ENCODE assay signal across 21 mouse cellular contexts in genomic region chr11:121553458-121553857, GRCm38 (mm10). TPM values are rescaled to one million over a fixed set of nuclear protein-coding genes. Genes with fewer than 3 reads are reported as not detected.
"Had no signal": no experiment of that assay in that cellular context is flagged by ENCODE, and none has a peak within 500 bp of the region (broad histone marks: within the 10 kb centered on the region; RNA-seq: fewer than 3 reads in every experiment).

No protein-coding gene starts in this region.

- ATAC-seq: intestine, embryonic 16.5 days; liver, postnatal 0 days; lung, postnatal 0 days; midbrain, embryonic 13.5 days; midbrain, embryonic 16.5 days had no signal

- H3K9ac ChIP-seq: limb, embryonic 13.5 days; liver, embryonic 14.5 days; liver, postnatal 0 days; lung, embryonic 14.5 days; midbrain, embryonic 13.5 days; neural tube, embryonic 12.5 days; neural tube, embryonic 15.5 days had no signal

- H3K4me2 ChIP-seq: limb, embryonic 13.5 days; lung, embryonic 14.5 days; midbrain, embryonic 13.5 days; neural tube, embryonic 12.5 days; neural tube, embryonic 15.5 days had no signal

- H3K9me3 ChIP-seq: limb, embryonic 10.5 days; midbrain, embryonic 13.5 days; neural tube, embryonic 12.5 days; neural tube, embryonic 15.5 days had no signal

- H3K27me3 ChIP-seq: limb, embryonic 13.5 days; midbrain, embryonic 13.5 days; neural tube, embryonic 12.5 days; neural tube, embryonic 15.5 days had no signal

- H3K4me3 ChIP-seq: limb, embryonic 10.5 days; limb, embryonic 13.5 days; midbrain, embryonic 13.5 days; neural tube, embryonic 12.5 days; neural tube, embryonic 15.5 days had no signal

- H3K27ac ChIP-seq: limb, embryonic 10.5 days; liver, embryonic 14.5 days; macrophage; midbrain, embryonic 13.5 days; neural tube, embryonic 12.5 days; neural tube, embryonic 15.5 days; stomach, postnatal 0 days had no signal

- DNase-seq: kidney, adult 8-10 months; liver; liver, postnatal 0 days; right cerebral cortex, adult 18-20 months; right cerebral cortex, postnatal 14 days; right cerebral cortex, postnatal 4 days; thymus, adult 2 months; thymus, postnatal 14 days; thymus, postnatal 4 days had no signal

RNA-seq across cellular contexts. Expression of gene Zfp750, which starts 34.3 kb away (rescaled TPM):
- polyA plus RNA-seq: macrophage had no signal
